Mouse (Mus musculus) olfactory bulb, adult 2 months (tissue): ENCODE results near the gene Myrfl. TPM values are rescaled to one million over a fixed set of nuclear protein-coding genes. Genes with fewer than 3 reads are reported as not detected.

Experiments used
- H3K27ac ChIP-seq: fragments of 200-500 bp; 2 replicates; pipeline ENCODE4 v1.5.1; 2012; ENCODE audit warnings: low read depth, low read length; ENCODE audit not compliant: insufficient read depth
- H3K4me1 ChIP-seq: fragments of 200-500 bp; 2 replicates; pipeline ENCODE4 v1.6.1; 2012; ENCODE audit warnings: low read length; ENCODE audit not compliant: control insufficient read depth, insufficient read depth
- H3K4me3 ChIP-seq: fragments of 200-500 bp; 2 replicates; pipeline ENCODE4 v1.5.1; 2012; ENCODE audit warnings: mild to moderate bottlenecking, low read depth, low read length, moderate library complexity; ENCODE audit not compliant: insufficient read depth
- CTCF ChIP-seq: fragments of 200-500 bp; IDR thresholded peaks from 2 replicates; pipeline ENCODE4 v1.5.1; 2012; ENCODE audit warnings: low read depth, mild to moderate bottlenecking, low read length, moderate library complexity; ENCODE audit not compliant: insufficient read depth
- POLR2A ChIP-seq: fragments of 200-500 bp; IDR thresholded peaks from 2 replicates; pipeline ENCODE4 v1.6.1; 2012; ENCODE audit warnings: mild to moderate bottlenecking, low read depth, low read length, moderate library complexity; ENCODE audit not compliant: insufficient read depth
- WGBS: fragments of 180-500 bp; shearing (Covaris S2); methylation state at CpG from one replicate; pipeline ENCODE4 v1.1.7; 2018; 5-methylcytosine and 5-hydroxymethylcytosine counted together
- polyA plus RNA-seq: library from polyadenylated mRNA; stranded (reverse); fragments of >200 nt; gene quantifications from 2 replicates; pipeline ENCODE4 v1.2.4, GENCODE M21; 2012; ENCODE audit warnings: low replicate concordance; ENCODE audit not compliant: missing spikeins, insufficient read depth, insufficient read length

The Myrfl gene
- polyA plus RNA-seq, 1 experiment: not detected

DNA sequence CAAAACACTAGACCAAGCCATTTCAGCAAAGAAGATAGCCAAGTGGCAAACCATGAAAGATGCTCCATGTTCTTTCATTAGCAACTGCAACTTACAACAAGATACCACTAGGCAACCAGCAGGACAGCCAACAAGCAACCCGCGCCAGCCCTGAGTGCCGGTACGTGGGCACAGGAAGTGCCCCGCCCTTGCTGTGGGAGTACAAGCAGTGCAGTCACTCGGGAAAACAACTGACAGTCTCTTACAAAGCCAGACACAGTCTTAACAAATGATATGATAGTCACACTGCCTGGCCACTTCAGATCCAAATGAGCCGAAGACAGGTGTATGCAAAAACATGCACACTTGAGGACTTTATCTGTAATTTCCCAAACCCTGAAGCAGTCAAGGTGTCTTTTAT is 33.8 kb upstream of the Myrfl start:
- Histone ChIP-seq H3K27ac (no peak overlapping the region), H3K4me3 (no peak overlapping the region), H3K4me1 (peaks cover 9% of the 10 kb centered on the region)
- WGBS: 85% methylated on average over 7 of the region's 7 CpGs
- TF ChIP-seq CTCF (no peak), POLR2A (no peak)

GRCm38 (mm10) chr10:116928826-116929225 is 32.1 kb upstream of the Myrfl start:
- WGBS: 82% methylated on average over 3 of the region's 3 CpGs
- TF ChIP-seq POLR2A: no peak
- Histone ChIP-seq H3K4me1 (peaks cover 9% of the 10 kb centered on the region), H3K27ac (no peak overlapping the region), H3K4me3 (no peak overlapping the region)

- 88% methylated on average over 11 of the region's 11 CpGs for WGBS
- Histone ChIP-seq H3K27ac (no peak overlapping the region), H3K4me1 (peaks cover 6% of the 10 kb centered on the region), H3K4me3 (no peak overlapping the region)
- TF ChIP-seq POLR2A (no peak), CTCF (no peak)
Measured at GRCm38 (mm10) chr10:116926428-116927113, 29.9 kb upstream of the Myrfl start.

DNA sequence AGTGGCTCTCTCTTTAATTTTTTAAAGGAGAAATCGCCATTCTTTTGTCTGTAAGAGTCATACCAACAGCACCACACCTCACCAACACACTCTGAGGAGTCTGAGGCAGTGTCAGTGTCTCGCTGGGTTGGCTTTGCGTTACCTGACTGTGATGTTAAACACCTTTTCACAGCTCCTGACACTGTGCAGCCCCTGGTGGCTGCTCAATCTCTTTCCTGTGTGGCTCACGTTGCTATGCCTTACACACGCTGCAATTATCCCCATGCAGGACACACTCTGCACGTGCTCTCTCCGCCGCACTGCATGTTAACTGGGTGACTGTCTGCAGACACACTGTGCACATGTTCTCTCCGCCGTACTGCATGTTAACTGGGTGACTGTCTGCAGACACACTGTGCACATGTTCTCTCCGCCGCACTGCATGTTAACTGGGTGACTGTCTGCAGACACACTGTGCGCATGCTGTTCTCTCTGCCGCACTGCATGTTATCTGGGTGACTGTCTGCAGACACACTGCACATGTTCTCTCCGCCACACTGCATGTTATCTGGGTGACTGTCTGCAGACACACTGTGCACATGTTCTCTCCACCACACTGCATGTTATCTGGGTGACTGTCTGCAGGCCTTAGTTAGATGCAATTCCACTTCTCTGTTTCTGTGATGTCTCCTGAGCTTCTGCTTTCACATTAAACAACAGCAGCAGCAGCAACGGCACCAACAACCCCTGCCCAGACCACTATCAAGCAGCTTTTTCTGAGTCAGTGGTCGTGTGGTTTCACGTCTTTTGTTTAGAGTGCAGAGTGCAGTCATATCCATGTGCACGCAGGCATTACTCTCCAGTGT is 27.2 kb upstream of the Myrfl start:
- 93% methylated on average over 19 of the region's 19 CpGs for WGBS
- TF ChIP-seq CTCF: no peak
- Histone ChIP-seq H3K4me3 (no peak overlapping the region), H3K4me1 (no peaks in the 10 kb centered on the region), H3K27ac (no peak overlapping the region)

GRCm38 (mm10) chr10:116922161-116922560 is 25.4 kb upstream of the Myrfl start:
- WGBS: 92% methylated on average over 15 of the region's 15 CpGs
- no peak overlapping the region for H3K4me3 ChIP-seq
- TF ChIP-seq CTCF (no peak), POLR2A (no peak)
- peaks cover 5% of the 10 kb centered on the region for H3K4me1 ChIP-seq
- H3K27ac ChIP-seq: no peak overlapping the region

DNA sequence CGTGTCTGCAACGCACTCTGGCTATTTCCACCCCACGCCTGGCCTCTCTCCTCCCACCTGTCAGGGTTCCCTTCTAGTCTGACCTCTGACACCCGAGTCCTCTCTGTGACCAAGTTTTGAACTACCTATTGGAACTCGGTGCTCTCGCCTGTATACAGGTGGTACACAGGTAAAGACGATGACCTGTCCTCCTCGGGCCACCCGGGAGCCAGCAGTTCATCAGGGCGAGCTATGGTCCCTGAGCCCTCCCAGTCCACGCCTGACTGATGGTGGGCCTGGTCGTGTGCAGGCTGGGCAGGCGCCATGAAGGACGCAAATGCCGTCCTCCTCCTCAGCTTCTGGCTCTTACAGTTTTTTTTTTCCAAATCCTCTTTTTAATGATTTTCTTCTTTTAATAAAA is 24.7 kb upstream of the Myrfl start:
- no peak overlapping the region for H3K4me3 ChIP-seq
- TF ChIP-seq CTCF (no peak), POLR2A (no peak)
- WGBS: 95% methylated on average over 15 of the region's 15 CpGs
- peaks cover 5% of the 10 kb centered on the region for H3K4me1 ChIP-seq
- no peak overlapping the region for H3K27ac ChIP-seq

DNA sequence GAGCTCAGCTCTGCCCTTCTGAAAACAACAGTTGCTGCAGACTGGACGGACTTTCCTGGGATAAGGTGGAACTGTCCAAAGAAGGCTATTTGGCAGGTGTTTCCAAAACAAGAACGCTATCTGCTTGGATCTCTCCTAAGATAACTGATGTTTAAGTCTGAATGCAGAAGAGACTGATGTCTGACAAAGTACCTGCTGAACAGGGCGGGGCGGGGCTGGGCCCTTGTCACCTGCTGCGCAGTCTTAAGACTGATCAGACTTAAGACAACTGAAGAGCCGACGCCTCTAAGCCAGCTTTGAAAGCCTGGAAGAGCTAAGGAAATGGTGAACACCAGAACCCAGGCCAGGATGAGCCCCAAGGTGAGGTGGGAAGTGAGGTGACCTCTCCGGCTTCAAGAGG is 23.9 kb upstream of the Myrfl start:
- no peak overlapping the region for H3K4me3 ChIP-seq
- 97% methylated on average over 8 of the region's 8 CpGs for WGBS
- peaks cover 5% of the 10 kb centered on the region for H3K4me1 ChIP-seq
- TF ChIP-seq CTCF (no peak), POLR2A (no peak)
- no peak overlapping the region for H3K27ac ChIP-seq

DNA sequence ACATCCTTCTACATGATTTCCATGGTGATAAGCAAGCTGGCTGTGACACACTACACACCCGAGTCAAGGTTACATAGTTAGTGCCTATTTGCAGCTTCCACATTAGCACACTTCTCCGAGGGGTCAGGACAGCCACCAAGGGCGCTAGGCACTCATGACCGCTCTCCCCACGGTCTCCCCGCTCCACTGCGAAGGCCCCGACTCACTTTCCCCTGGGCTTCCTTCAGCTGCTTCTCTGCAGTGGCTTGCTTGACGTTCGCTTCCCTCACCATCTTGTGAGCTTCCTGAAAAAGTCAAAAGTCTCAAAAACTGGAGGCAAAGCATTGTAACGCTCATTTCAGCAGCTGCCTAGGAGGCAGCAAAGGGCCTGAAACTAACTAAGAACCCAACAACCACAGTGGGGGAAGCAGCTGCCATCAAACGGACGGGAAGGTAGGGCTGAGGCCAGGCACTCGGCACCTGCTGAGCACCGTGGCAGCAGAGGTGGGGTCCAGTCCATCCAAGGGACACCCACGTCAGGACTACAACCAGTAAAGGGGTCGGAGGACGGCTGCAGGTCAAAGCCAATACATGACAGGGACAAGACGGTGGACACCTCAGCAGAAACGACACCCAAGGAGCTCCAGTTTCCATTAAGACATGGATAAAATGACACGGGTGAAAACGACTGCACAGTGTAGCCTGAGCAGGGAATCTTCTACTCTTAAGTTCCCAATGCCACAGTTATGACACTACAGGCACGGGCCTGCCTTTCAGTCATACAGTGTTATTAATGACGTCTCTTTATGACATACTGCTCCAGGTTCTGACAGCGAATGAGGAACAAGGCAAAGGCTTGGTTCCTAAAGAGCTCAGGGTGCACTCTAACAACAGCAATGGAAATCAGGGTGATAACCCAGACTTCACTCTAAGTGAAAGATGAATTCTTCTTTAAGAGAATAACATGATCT is 22.9 kb upstream of the Myrfl start:
- TF ChIP-seq POLR2A (no peak), CTCF (no peak)
- Histone ChIP-seq H3K27ac (no peak overlapping the region), H3K4me3 (no peak overlapping the region), H3K4me1 (peaks cover 5% of the 10 kb centered on the region)
- WGBS: 92% methylated on average over 25 of the region's 25 CpGs

DNA sequence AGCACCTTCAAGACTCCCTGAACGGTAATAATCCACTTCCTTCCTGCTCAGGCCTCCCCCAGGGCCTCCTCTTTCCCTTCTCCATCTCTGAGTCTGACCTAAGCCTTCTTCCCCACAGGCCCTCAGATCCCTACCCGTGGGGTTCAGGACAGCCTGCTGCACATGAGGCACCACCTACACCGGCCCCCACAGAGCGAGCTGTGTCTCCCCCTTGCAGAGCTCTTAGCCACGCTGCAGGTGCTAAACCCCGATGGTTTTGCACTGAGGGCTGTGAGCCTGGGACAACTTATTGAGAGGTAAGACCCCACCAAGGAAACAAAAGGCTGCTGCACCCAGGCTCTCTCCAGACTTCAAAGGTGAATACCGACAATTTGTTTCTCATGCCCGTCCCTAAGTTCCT is 19.9 kb upstream of the Myrfl start:
- TF ChIP-seq POLR2A: no peak
- no peak for TF ChIP-seq CTCF
- WGBS: 95% methylated on average over 8 of the region's 8 CpGs

More for the DNA sequence above, 19.9 kb upstream of the Myrfl start:
- no peak overlapping the region for H3K4me3 ChIP-seq
- peaks cover 5% of the 10 kb centered on the region for H3K4me1 ChIP-seq
- no peak overlapping the region for H3K27ac ChIP-seq
